Mouse (Mus musculus): ENCODE measurements around the gene Ubqln4. TPM values are rescaled to one million over a fixed set of nuclear protein-coding genes. Genes with fewer than 3 reads are reported as not detected.
"Not testable (repeated sequence)": the region's sequence is repeated elsewhere in the genome, so short reads cannot be mapped to it uniquely, and the experiment has no call there.

Gene Ubqln4
- polyA plus RNA-seq, 1 experiment from 2014 or later, result 73.4 TPM

- DNase-seq (ENCODE audit: extremely low spot score, low spot score), result no peak
- Histone ChIP-seq H3K27me3 (ENCODE audit: poor library complexity, severe bottlenecking) (no peaks in the 10 kb centered on the region), H3K4me3 (no peak overlapping the region), H3K36me3 (replicated peaks) (peaks cover 83% of the 10 kb centered on the region), H3K9me3 (no peaks in the 10 kb centered on the region), H3K27ac (no peak overlapping the region), H3K4me1 (peaks cover 11% of the 10 kb centered on the region)
- WGBS, result 97% methylated on average over 6 of the region's 6 CpGs
These were observed 32.2 kb downstream of the Ubqln4 start for GRCm38 (mm10) chr3:88585769-88586168.

DNA sequence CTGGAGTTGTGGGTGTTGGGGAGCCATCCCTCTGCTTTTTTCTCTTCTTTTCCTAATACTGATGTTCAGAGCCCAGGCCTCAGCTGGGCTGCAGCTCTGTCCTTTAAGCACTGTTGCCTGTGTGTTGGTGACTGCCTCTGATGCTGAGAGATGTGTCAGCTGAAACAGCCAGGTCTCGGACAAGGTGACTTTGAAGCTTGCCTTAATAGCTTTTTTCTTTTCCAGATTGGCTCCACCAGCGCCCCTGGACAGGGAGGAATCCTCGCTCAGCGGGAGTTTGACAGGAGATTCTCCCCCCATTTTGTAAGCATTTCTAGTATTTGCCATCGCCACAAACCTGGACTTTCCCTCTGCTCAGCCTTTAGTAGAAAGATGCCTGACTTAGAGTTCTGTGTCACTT, 33.1 kb downstream of the Ubqln4 start:
- no peak for DNase-seq (ENCODE audit: extremely low spot score, low spot score)
- Histone ChIP-seq H3K4me1 (peaks cover 16% of the 10 kb centered on the region), H3K4me3 (no peak overlapping the region), H3K36me3 (replicated peaks) (peaks cover 75% of the 10 kb centered on the region), H3K27me3 (ENCODE audit: poor library complexity, severe bottlenecking) (no peaks in the 10 kb centered on the region), H3K27ac (no peak overlapping the region), H3K9me3 (no peaks in the 10 kb centered on the region)
- WGBS, result 95% methylated on average over 5 of the region's 5 CpGs

DNA sequence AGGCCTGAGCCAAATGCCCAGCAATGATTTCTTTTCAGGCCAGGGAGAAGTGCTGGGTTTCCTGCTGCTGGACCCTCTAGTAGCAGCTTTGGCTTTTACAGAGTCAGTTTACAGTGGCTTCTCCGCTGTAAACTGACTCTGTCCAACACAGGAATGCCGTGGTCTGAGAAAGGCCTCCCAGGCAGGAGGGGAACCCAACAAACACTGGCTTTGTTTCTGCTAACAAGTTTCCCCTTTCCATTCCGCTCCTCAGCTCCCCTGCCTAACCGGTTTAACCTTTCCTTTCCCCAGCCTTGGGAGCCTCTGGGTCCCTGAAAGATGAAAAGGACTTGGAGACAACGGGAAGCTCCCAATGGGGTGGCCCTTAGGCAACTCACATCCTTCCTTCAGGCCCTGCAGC, 36.7 kb downstream of the Ubqln4 start:
- Histone ChIP-seq H3K4me1 (peaks cover 31% of the 10 kb centered on the region), H3K9me3 (no peaks in the 10 kb centered on the region)
- DNase-seq (ENCODE audit: extremely low spot score, low spot score), result no peak

DNA sequence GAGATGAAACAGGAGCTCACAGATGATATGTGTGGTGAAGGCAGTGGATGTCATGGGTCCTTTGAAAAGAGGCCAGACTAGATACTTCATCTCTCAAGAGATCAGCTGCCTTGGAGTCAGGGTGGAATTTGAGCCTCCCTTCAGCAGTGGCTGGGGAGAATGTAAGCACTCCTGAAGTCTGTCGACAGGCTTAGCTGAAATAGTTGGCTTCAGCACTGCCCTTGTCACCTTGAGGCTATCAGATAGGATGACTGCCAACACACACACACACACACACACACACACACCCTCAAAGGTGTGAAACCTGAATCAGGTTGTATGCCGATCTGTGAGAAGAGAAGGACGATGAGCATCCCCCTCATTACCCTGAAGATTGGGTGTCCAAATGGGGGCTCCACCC, 37.5 kb downstream of the Ubqln4 start:
- no peak for DNase-seq (ENCODE audit: extremely low spot score, low spot score)
- no peaks in the 10 kb centered on the region for H3K27me3 ChIP-seq (ENCODE audit: poor library complexity, severe bottlenecking)
- no peak overlapping the region for H3K4me3 ChIP-seq
- no peak overlapping the region for H3K27ac ChIP-seq
- H3K9me3 ChIP-seq, result no peaks in the 10 kb centered on the region
- WGBS, result 57% methylated on average over 3 of the region's 3 CpGs
- H3K36me3 ChIP-seq (replicated peaks), result peaks cover 33% of the 10 kb centered on the region
- peaks cover 31% of the 10 kb centered on the region for H3K4me1 ChIP-seq

More for the DNA sequence above, 36.7 kb downstream of the Ubqln4 start:
- 25% methylated on average over 5 of the region's 5 CpGs for WGBS
- no peaks in the 10 kb centered on the region for H3K27me3 ChIP-seq (ENCODE audit: poor library complexity, severe bottlenecking)
- H3K27ac ChIP-seq, result peak overlapping the region; percentile 53
- H3K4me3 ChIP-seq, result no peak overlapping the region
- peaks cover 41% of the 10 kb centered on the region for H3K36me3 ChIP-seq (replicated peaks)

DNA sequence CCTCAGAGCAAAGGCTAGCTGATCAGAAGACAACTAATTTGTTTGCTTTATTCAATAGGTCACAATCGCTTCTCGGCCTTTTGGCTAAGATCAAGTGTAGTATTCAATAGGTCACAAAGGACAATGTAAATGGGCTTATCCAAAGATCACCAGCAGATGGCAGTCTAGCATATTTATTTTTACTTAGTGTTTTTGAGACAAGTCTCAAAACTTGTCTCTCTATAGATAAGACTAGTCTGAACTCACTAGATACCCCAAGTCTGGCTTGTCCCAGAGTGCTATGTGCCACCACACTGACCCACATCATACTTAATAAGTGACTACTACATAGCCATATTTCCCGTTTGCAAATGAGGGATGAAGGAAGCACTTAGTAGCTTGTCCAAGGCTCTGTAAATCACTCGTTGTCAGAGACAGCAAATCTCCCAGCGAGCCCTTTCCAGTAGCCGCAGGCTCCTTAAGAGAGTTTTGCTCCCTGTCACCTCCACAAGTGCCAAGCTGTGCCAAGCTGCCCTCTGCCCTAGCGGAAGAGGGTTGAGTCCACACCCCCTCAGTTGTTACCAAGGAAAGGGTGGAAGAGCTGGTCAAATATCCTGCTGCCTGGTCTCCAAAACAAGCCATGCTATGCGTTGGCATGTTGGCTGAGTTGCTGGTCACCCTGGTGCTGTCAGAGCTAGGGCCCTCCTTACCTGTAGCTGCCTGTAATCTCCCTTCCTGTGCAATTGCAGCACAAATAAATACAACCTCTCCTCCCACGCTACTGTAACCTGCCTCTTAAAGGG, 38.6 kb downstream of the Ubqln4 start:
- 0 out of 2 replicates have a peak overlapping the region, but pooled peaks have one; percentile 31 for H3K27ac ChIP-seq
- DNase-seq (ENCODE audit: extremely low spot score, low spot score), result no peak
- WGBS, result 33% methylated on average over 9 of the region's 9 CpGs

GRCm38 (mm10) chr3:88592942-88593576, 39.5 kb downstream of the Ubqln4 start:
- Histone ChIP-seq H3K4me1 (peaks cover 31% of the 10 kb centered on the region), H3K36me3 (replicated peaks) (peaks cover 13% of the 10 kb centered on the region), H3K27ac (no peak overlapping the region), H3K9me3 (no peaks in the 10 kb centered on the region), H3K27me3 (ENCODE audit: poor library complexity, severe bottlenecking) (no peaks in the 10 kb centered on the region), H3K4me3 (no peak overlapping the region)
- WGBS, result 69% methylated on average over 10 of the region's 10 CpGs
- no peak for DNase-seq (ENCODE audit: extremely low spot score, low spot score)

More for the DNA sequence above, 38.6 kb downstream of the Ubqln4 start:
- Histone ChIP-seq H3K4me3 (no peak overlapping the region), H3K27me3 (ENCODE audit: poor library complexity, severe bottlenecking) (no peaks in the 10 kb centered on the region), H3K4me1 (peaks cover 31% of the 10 kb centered on the region), H3K36me3 (replicated peaks) (peaks cover 22% of the 10 kb centered on the region), H3K9me3 (no peaks in the 10 kb centered on the region)

- H3K9me3 ChIP-seq, result no peaks in the 10 kb centered on the region
- no peak overlapping the region for H3K4me3 ChIP-seq
- H3K27me3 ChIP-seq (ENCODE audit: poor library complexity, severe bottlenecking), result no peaks in the 10 kb centered on the region
- peaks cover 4% of the 10 kb centered on the region; the same call in 1 of the 2 replicates for H3K36me3 ChIP-seq (replicated peaks)
- no peak for DNase-seq (ENCODE audit: extremely low spot score, low spot score)
- 74% methylated on average over 10 of the region's 10 CpGs for WGBS
- no peak overlapping the region for H3K27ac ChIP-seq
- H3K4me1 ChIP-seq, result peaks cover 31% of the 10 kb centered on the region
These were observed 40.5 kb downstream of the Ubqln4 start for GRCm38 (mm10) chr3:88593893-88594580.

DNA sequence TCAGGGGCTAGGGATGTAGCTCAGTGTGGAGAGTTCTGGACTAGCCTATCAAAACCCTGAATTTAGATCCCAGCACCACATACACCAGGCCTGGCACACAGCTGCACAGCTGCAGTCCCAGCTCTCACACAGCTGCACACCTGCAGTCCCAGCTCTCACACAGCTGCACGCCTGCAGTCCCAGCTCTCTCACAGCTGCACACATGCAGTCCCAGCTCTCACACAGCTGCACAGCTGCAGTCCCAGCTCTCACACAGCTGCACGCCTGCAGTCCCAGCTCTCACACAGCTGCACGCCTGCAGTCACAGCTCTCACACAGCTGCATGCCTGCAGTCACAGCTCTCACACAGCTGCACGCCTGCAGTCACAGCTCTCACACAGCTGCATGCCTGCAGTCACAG, 43.0 kb downstream of the Ubqln4 start:
- not testable (repeated sequence) for H3K36me3 ChIP-seq (replicated peaks); H3K27ac ChIP-seq; DNase-seq (ENCODE audit: extremely low spot score, low spot score); H3K27me3 ChIP-seq (ENCODE audit: poor library complexity, severe bottlenecking); H3K4me3 ChIP-seq; H3K9me3 ChIP-seq
- peaks cover 15% of the 10 kb centered on the region for H3K4me1 ChIP-seq
- 81% methylated on average over 4 of the region's 4 CpGs for WGBS

- no peaks in the 10 kb centered on the region for H3K9me3 ChIP-seq
- no peak overlapping the region for H3K27ac ChIP-seq
- DNase-seq (ENCODE audit: extremely low spot score, low spot score), result no peak
- H3K27me3 ChIP-seq (ENCODE audit: poor library complexity, severe bottlenecking), result peaks cover 8% of the 10 kb centered on the region
- no peaks in the 10 kb centered on the region for H3K36me3 ChIP-seq (replicated peaks)
- 80% methylated on average over 4 of the region's 4 CpGs for WGBS
- peaks cover 13% of the 10 kb centered on the region for H3K4me1 ChIP-seq
- H3K4me3 ChIP-seq, result no peak overlapping the region
These were observed 48.9 kb downstream of the Ubqln4 start for GRCm38 (mm10) chr3:88602466-88602865.

- Histone ChIP-seq H3K36me3 (replicated peaks) (no peaks in the 10 kb centered on the region), H3K4me1 (peaks cover 20% of the 10 kb centered on the region), H3K27ac (no peak overlapping the region), H3K9me3 (no peaks in the 10 kb centered on the region), H3K27me3 (ENCODE audit: poor library complexity, severe bottlenecking) (peaks cover 8% of the 10 kb centered on the region), H3K4me3 (no peak overlapping the region)
- DNase-seq (ENCODE audit: extremely low spot score, low spot score), result peak; percentile 68
- 31% methylated on average over 6 of the region's 6 CpGs for WGBS
These were observed 50.2 kb downstream of the Ubqln4 start for GRCm38 (mm10) chr3:88603714-88604161.

DNA sequence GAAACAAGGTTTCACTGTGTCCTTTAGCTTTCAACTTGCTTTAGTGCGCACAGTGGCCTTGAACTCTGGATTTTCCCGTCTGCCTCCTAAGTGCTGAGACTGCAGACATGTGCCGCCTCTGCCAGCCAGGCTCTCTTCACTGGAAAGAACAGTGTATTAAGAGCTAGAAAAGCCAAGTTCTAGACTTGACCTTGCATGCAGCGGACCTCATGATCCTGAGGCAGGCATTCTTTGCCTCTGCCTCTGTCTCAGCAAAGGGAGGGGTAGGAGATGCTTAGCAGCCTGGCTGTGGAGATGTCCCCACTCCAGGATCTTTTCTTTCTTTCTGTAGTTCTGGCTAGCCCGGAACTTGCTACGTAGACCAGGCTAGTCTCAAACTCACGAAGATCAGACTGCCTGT, 51.3 kb downstream of the Ubqln4 start:
- DNase-seq (ENCODE audit: extremely low spot score, low spot score), result no peak
- Histone ChIP-seq H3K36me3 (replicated peaks) (no peaks in the 10 kb centered on the region), H3K4me1 (peaks cover 20% of the 10 kb centered on the region), H3K27me3 (ENCODE audit: poor library complexity, severe bottlenecking) (peaks cover 8% of the 10 kb centered on the region), H3K27ac (no peak overlapping the region), H3K4me3 (no peak overlapping the region), H3K9me3 (no peaks in the 10 kb centered on the region)
- WGBS, result 90% methylated on average over 7 of the region's 7 CpGs

- not testable (repeated sequence) for H3K36me3 ChIP-seq (replicated peaks); H3K9me3 ChIP-seq; H3K27me3 ChIP-seq (ENCODE audit: poor library complexity, severe bottlenecking); DNase-seq (ENCODE audit: extremely low spot score, low spot score)
- peak within 1 kb of the TSS; percentile 54 for H3K4me3 ChIP-seq
- peak within 1 kb of the TSS; percentile 78 for H3K27ac ChIP-seq
- 100% methylated on average over 2 of the region's 2 CpGs for WGBS
- peaks cover 20% of the 10 kb centered on the region for H3K4me1 ChIP-seq
These were observed 52.1 kb downstream of the Ubqln4 start, which contains the start of gene Arhgef2 for GRCm38 (mm10) chr3:88605666-88606065. Gene Arhgef2, plus strand, starts transcription at chr3:88605966.

Data from forebrain, embryonic 10.5 days (tissue).